Mouse (Mus musculus) retina, postnatal 7 days (tissue): Measurements from ENCODE around the gene Cdk8.
"Not testable (repeated sequence)": the region's sequence is repeated elsewhere in the genome, so short reads cannot be mapped to it uniquely, and the experiment has no call there.

Source experiments
- DNase-seq: peaks from one replicate; pipeline ENCODE4 v3.0.0-alpha.2; 2012; ENCODE audit warnings: low read depth, low spot score

The Cdk8 gene

DNA sequence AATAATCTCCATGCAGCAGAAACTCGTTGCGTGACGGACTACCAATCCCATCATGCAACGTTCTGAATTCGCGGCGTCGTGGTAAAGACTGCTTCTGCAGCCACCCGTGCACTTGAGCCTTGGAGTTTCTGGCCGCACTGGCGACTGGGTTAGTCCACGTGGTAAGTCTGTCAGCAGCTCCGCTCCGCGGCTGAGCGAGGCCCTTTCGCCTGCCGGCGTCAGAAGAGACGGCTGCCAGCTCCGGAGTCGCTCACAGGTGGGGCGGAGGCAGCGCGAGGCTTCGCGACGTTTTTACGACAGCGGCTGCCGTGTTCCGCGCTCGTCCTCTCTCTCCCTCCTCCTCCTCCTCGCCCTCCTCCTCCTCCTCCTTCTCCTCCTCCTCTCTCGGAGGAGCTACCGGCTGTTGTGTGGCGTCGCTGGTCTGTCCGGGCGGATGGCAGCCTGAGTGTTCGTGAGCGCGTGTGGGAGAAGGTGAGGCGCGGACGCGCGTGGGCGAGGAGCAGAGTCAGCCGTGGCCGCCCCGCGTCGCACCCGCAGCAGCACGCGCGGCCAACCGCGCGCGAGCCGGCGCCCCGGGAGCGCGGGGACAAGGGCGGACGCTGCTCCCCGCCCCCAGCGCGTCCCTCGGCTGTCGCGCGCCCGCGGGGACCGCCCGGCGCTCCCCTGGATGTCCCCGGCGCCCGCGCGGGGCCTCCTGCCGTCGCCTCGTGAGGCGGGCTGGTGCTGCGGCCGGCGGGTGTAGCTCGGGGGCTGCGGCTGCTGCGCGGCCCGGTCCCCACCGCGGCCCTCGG, at the start of gene Cdk8:
Cdk8 (plus strand) TSS at position 367 of the 791 bp plus-strand sequence.
- DNase-seq = peak; percentile 89

DNA sequence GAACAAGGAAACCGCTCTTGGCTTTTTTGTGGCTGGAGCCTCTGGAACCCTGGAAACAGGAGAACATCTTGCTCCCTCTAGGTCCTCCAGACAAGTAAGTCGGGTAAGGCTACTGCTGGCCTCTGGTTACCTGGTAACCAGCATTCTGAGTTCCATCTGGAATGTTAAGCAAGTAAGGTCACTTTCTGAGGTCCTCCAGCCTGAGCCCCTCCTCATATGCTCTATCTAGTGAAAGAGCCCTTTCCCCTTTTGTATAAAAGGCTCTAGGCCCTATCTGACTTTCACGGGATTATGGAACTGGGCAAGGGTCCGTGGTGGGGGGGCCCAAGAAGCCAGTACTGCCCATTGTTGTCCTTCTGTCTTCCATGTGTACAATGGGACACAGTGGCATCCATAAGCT, 45.8 kb upstream of the Cdk8 start, which contains the start of gene 1700001J03Rik:
1700001J03Rik (minus strand) TSS at position 101 of the 400 bp plus-strand sequence.
- DNase-seq = not testable (repeated sequence)

DNA sequence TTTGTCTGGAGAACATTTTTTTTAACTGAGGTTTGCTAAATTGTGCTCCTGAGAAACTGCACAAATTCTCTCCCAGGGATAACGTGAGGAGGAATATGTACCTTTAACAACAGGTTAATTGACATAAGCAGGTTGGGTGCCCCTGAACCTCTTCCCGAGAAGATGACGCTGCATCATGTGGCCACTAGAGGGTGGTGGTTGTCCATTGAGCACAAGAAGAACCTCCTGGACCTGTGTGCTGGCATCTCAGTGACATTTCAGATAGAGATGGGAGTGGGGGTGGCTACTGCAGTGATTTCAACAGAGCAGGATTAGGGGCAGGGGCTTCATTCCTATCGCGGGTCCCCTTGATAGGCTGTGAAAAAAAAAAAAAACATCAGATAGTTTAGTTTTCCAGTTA, 43.6 kb upstream of the Cdk8 start:
- DNase-seq = peak; percentile 61

DNA sequence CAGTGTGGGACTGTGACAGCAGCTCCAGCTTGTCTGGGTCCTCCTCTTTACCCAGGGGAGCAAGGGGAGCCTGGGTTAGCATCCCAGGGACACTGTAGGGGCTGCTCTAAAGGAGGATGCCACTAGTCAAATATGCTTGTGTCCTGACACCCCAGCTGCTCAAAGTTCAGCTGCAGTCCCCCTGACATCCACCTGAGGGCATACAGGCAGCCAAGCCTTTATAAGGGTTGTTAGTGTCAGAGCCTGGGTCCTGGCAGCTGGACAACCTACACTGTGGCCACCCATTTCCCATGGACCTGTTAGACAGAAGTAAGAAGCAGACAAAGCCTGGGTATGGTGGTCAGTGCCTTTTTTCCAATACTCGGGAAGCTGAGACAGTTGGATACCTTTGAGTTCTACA, 42.9 kb upstream of the Cdk8 start:
- DNase-seq = no peak

DNA sequence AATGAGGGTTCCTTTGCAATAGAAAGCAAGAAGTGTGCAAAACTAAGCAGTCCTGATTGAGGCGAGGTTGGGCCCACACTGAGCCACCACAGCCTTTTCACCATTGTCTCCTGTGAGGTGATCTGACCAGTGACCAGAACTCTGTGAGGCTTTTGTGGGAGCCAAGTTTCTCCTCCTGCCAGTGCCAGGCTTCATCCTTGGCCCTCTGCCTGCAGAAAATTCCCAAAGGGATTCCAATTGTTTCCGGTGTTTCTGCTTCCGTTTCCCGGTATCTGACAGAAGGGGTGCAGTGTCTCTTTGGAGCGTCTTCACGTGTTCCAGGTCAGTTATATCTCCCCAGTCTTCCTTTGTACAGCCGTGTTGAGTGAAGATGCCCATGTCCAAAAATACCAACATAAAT, 42.3 kb upstream of the Cdk8 start:
- DNase-seq = no peak

DNA sequence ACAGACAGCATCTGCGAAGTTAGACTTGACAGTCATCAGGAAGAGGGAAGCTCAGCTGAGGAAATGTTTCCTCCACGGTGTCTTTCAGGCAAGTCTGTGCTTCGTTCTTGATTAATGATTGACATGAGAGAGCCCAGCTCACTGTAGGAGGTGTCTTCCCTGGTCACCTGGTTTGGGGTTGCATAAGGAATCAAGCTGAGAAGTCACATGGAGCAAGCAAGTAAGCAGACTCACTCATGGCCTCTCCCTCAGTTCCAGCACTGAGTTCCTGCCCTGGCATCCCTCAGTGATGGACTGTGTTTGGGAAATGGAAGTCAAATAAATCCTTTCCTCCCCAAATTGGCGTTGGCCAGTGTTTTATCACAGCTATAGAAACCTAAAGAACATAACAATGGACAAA, 40.9 kb upstream of the Cdk8 start:
- DNase-seq = no peak

DNA sequence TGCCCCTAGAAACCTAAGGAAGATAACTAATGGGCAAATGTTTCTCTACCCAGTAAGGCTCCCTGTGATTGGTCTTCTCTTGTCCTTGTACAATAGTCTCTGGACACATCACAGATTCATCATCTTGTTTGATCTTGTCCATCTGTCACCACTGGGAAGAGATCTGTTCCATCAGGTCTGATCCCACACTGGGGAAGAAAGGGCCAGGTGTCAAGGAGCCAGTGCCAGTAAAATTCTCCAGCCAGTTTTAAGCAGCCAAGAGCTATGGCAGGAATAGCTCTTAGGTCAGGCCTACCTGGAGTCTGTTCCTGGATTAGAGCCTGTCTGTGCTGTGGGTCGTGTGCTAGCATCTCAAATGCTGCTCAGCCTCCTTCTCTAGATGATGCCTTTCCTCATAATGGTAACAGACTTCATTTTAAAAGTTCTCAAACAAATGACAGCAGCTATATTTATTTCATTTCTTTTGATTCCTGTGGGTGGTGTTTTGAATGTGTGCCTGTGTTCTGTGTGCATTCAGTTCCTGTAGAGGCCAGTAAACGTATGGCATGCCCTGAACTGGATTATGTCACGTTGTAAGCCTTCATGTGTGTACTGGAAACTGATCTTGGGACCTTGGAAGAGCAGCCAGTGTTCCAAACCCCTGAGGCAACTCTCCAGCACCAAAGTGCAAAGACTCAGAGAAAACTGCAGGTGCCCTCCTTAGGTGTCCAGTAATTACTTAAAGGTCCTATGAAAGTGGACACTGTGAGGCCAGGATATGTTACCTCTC, 40.3 kb upstream of the Cdk8 start:
- no peak for DNase-seq

DNA sequence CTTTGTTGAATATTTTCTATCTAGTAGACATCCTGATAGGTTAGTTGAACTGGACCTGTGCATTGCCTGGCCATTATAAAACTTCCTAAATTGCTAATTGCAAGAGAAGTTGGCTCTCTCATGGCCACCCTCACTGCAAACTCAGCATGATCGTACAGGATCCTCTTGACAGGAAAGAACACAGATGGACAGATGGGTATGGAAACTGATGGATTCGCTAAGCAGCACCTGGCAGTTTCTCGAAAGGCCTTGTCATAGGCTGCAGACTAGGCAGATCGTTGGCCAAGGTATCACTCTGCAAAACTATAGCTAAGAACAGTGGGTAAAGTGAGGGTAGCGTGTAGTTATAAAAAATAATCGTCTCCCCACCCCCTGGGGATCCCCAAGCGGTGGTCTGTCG, 37.7 kb upstream of the Cdk8 start:
- DNase-seq = no peak

DNA sequence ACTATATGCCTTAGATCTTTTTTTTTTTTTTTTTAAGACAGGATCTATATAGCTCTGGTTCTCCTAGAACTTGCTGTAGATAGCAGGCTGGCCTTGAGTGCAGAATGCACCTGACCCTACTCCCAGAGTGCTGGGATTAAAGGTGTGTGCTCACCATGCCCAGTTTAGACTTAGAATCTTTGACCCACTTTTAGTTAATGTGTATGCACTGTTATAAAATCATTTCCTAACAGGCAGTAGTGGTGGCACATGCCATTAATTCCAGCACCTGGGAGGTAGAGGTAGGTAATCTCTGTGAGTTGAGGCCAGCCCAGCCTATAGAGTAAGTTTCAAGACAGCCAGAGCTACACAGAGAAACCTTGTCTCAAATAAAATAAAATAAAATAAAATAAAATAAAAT, 32.0 kb upstream of the Cdk8 start:
- no peak for DNase-seq

DNA sequence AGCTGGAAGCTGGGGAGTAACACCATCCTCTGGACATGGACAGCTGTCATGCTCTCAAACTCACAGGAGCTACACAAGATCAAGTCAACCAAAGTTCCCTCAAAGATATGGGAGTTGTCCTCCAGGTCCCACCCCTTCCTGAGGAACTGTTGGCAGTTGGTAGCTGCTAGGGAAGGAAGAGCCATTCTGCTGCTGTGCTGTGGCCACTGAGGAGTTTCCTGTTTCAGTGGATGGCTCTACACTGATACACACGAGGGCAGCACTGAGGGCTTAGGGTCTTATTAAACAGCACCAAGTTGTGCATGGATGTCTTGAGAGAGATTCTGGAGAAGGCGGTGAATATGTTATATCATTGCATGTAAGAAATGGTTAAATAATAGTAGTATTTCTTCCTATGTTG, 31.5 kb upstream of the Cdk8 start:
- no peak for DNase-seq

DNA sequence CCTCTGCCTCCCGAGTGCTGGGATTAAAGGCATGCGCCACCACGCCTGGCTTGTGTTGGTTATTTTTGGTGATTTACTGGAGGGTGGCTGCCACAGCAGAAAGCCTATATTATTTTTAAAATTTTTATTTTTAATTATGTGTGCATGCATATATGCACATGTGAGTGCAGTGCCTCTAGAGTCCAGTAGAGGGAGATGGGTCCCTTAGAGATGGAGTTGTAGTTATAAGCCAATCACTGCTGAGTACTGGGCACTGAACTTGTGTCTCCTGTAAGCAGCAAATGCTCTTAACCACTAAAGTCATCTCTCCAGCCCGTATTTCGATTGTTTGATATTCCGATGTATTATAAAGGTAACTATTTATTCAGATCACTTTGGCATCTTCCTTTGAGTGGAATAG, 30.4 kb upstream of the Cdk8 start:
- DNase-seq = no peak

DNA sequence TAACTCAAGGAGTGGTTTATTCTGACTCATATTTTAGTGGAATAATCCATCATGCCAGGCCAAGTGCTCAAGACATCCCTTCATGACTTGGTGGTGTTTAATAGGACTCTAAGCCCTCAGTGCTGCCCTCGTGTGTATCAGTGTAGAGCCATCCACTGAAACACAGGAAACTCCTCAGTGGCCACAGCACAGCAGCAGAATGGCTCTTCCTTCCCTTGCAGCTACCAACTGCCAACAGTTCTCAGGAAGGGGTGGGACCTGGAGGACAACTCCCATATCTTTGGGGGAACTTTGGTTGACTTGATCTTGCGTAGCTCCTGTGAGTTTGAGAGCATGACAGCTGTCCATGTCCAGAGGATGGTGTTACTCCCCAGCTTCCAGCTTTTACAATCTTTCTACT, 27.1 kb upstream of the Cdk8 start:
- no peak for DNase-seq

DNA sequence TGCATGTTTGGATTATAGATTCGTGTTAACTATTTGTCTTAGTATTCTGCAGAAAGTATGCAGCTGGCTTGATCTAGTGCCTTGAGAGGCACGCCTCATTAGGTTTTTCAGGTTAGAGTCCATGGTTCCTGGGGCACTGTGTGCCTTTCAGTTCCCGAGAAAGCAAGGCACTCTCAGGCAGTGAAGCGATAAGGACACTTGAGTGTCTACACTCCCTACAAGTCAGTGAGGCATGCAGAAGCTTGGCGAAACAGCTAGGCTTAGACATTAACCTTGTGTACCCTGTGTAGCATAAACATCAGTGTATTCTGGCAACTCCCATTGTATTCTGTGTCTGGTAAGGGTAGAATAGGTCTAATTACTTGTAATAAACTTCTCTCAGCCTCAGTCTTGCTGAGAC, 25.5 kb upstream of the Cdk8 start:
- no peak for DNase-seq

DNA sequence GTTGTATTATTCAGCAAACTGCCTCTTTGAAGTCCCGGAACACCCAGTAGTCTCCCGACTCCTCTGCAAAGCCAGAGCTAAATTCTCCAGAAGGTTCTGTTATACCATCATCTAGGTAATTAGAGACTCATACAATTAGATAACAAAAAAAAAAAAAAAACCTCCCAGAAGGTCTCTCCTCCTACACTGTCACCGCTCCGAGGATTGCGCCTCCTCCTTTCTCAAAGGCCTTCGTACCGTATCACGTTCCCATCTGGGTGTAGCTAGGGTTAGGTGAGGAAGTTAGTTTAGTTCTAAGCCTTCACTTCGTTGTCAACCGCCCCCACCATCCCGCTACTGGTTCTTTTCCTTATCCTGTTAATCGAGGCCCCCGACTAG, 10.5 kb upstream of the Cdk8 start:
- no peak for DNase-seq

DNA sequence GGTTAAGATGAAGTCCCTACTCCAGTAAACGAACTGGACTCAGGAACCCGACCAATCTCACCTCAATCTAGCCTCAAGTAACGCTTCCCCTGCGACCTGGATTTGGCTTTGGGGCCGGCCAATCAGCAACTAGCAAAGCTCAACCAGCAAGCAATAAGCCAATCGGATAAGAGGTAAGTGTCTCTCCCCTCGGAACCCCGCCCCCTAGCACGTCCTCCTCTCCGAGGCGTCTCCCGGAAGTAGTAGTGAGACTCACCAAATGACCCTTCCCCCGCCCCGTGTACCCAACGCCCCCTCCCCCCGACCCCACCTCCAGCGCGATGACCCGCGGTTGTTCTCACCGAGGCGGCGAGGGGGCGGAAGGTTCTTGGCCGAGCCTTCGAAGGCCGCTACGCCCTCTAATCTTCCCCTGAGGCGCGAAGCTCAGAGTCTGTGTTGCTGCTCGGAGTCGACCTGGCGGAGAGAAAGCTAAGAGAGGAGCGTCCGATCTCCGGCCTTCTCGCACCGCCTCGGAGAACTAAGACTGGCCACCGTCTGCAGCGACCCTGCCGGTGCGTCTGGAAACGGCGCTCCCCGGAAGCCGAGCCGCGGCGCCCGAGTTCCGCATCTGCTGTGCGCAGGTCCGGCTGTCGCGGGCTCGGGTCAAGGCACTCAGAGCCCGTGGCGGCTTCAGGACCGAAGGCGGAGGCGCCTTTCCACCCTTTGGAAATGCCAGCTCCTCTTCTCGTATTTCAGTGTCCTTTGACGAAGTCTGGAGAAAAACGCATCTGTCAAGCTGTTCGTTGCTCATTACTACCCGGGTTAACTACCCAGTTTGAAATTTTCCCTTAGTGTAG, 9.9 kb upstream of the Cdk8 start, which contains the start of gene Rnf6:
Rnf6 (minus strand) TSS at position 677 of the 836 bp plus-strand sequence.
- DNase-seq = peak; percentile 88

DNA sequence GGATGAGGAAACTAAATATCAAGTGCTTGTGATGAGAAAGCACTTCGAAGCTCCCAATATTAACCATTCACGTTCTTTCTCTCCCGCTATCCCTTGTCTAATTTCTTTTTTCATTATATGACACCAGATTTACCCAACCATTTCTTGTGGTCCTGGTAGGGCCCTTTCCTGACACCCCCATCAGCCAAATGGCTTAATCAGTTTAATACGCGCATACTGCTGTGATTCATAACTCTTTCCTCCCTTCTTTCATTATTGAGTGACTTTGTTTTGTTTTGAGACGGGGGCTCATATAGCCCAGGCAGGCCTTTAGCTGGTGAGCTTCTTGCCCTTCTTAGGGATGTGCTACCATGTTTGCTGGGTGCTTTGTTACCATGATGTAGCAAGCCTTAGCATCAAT, 9.3 kb upstream of the Cdk8 start:
- DNase-seq = no peak

DNA sequence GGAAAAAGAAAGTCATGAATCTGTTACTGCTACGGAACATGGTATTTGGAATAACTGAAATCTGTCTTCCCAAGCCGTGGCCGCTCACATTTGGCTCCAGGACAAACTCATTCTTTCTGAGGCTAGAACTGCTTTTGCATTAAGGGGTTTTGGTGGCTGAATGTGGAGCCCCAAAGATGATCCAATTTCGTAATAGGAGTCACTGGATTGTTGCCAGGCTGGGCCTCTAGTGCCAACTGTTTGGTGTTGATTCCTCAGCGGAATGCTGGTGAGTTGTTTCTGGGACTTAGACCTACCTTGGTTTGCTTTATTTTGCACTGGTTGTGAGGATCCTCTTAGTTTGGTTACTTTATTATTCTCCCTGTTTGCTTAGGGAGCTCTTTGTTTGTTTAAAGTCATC, 7.2 kb upstream of the Cdk8 start:
- DNase-seq = no peak

DNA sequence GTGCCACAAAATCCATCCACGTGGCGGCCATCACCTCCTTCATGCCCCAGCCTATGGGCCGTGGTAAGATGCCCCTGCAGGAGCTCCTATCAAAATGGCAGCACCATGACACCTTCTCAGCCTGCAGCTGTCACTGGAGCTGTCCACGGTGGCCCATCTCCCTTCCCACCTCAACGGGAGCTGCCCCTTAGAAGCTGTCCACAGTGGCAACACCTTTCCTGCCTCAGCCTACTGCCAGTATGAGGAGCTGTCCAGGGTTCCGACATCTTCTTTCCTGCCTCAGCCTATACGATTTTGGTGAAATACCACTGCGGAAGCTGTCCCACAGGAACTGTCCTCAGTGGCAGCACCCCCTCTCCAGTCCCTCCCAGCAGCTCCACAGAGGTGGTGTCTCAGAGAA, 3.5 kb upstream of the Cdk8 start:
- no peak for DNase-seq

DNA sequence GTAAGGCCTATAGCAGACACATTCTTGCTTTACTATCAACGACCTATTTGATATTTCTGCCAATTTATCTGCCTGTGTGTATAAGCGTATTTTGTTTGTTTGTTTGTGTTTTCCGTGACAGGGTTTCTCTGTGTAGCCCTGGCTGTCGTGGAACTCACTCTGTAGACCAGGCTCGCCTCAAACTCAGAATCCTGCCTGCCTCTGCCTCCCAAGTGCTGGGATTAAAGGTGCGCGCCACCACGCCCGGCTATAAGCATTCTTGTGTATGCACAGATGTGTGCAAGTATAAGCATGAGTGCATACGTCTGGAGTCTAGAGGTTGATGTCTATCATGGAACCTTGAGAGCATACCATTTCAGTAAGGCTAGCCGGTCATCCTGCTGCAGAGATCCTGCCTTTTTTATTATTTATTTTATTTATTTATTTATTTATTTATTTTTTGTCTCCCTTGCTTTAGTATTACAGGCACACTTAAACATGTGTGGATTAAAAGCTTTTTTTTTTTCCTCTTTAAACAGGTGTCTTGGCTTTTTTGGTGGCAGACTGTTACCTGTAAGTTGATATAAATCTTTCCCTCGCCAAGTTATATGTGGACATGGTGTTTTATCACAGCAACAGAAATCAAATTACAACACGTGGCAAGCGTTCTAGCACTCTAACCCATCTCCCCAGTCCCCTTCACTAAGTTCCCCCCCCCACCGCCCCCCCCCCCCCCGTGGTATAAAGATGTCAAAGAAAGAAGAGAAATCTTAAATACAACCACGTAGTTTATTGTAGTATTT, 970 bp upstream of the Cdk8 start:
- no peak for DNase-seq

DNA sequence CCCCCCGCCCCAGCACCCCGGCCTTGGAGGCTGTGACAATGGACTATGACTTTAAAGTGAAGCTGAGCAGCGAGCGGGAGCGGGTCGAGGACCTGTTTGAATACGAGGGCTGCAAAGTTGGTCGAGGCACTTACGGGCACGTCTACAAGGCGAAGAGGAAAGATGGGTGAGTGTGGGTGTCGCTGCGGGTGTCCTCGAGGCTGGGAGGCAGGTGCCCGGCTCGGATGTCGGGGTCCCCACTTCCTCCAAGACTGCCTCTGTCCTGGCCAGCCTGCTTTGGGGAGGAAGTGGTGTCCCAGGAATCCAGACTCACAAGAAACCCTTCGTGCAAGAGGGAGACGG, 596 bp downstream of the Cdk8 start:
- no peak for DNase-seq

DNA sequence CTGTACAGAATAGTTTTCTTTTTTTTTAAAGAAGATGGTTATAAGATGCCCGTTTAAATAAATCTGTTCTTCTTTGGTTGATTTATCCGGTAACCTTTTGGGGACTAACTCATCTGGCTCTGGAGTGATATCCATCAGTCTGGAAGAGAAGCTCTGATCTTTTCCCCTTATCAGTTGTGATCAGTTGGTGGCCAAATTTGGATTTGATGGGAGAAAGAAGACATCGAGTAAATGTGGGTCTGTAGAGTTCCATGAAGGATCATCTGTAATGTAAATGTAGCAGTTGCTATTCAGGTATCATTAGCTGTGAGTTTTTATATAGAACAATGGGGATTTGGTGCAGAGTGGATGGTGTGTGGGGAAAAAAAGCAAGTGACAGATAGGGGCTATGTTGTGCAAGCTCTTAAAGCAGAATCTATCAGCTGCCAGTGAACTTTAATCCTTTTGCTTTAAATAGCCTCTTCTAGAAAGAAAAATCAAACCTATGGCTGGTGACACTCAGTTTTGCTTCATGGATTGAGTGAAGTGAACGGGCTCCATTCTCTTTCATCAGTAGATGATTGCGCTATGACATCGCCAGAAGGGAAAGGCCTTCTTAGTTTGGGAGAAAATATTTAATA, 1.1 kb downstream of the Cdk8 start:
- DNase-seq = no peak
